11 mouse cellular contexts compared by ENCODE assay signal in the genomic region with DNA sequence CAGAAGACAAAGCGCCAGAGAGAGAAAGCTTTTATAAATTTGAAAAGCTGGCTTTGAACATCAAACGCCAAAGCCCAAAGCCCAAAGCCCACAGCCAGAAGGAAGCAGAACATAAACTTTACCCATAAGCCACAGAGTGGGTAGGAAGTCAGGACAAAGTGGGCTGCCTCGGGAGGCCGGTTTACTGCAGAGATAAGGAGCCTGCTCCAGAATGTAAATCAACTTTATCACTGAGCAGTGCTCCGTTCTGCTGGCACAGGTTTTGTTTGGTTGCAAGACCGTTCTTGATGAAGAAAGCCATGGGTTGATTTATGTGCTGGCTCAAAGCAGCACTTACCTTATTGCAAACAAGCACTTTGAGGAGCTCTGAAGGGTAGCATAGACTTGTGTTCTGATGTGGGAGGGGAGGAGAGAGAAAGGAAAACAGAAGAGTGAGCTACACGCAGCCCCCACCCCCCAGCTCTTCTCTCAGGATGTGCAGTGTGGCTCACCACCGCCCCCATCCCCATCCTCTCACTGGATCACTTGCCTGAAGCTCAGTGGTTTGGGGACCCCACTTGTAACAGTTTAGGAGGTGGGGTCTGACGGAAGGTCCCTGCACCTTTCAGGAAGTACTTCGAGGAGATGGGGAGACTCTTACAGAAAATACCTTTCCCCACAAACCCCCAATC. TPM values are rescaled to one million over a fixed set of nuclear protein-coding genes. Genes with fewer than 3 reads are reported as not detected.
DNase-seq lines count a peak whose midpoint lies in the region; ATAC-seq and TF ChIP-seq lines count a peak whose summit lies in the region.
"Had no signal": no experiment of that assay in that cellular context is flagged by ENCODE, and none has a peak within 500 bp of the region (broad histone marks: within the 10 kb centered on the region; RNA-seq: fewer than 3 reads in every experiment).

No protein-coding gene starts in this region.

- no peak for TF ChIP-seq EP300 in heart, postnatal 0 days (IDR thresholded peaks at IDR 0.05; ENCODE audit: low read depth)

- no peak overlapping the region for H3K27ac ChIP-seq in heart, postnatal 0 days (ENCODE audit: low read depth)
- H3K27ac ChIP-seq in midbrain, embryonic 14.5 days (replicated peaks; ENCODE audit: low read depth, low read length) = 0 out of 2 replicates have a peak overlapping the region, but pooled peaks have one; percentile 13
- H3K27ac ChIP-seq: gastrocnemius, adult 2 months; intestine, embryonic 15.5 days; neural tube, embryonic 12.5 days had no signal

- H3K36me3 ChIP-seq in heart, postnatal 0 days (replicated peaks; ENCODE audit: control insufficient read depth, insufficient read depth, low read length) = no peaks in the 10 kb centered on the region
- no peaks in the 10 kb centered on the region for H3K36me3 ChIP-seq in midbrain, embryonic 14.5 days (ENCODE audit: control insufficient read depth, insufficient read depth, low read length)
- H3K36me3 ChIP-seq: intestine, embryonic 15.5 days; neural tube, embryonic 12.5 days had no signal

- intact Hi-C loops in heart, postnatal 36 days (cut with DNase I) = no loop called here

- no peaks in the 10 kb centered on the region; the same call in 1 of the 2 replicates for H3K27me3 ChIP-seq in heart, postnatal 0 days (ENCODE audit: control insufficient read depth, insufficient read depth, low read length)
- no peaks in the 10 kb centered on the region for H3K27me3 ChIP-seq in midbrain, embryonic 14.5 days (ENCODE audit: control insufficient read depth, insufficient read depth, low read length)
- H3K27me3 ChIP-seq: intestine, embryonic 15.5 days; neural tube, embryonic 12.5 days had no signal

- peak overlapping the region; percentile 9; the same call in 1 of the 2 replicates for H3K4me2 ChIP-seq in heart, postnatal 0 days (ENCODE audit: low read depth, low read length)
- H3K4me2 ChIP-seq in midbrain, embryonic 14.5 days (ENCODE audit: low read length) = no peak overlapping the region; the same call in 1 of the 2 replicates
- H3K4me2 ChIP-seq: intestine, embryonic 15.5 days; neural tube, embryonic 12.5 days had no signal

- no peak for TF ChIP-seq CTCF in heart, postnatal 0 days (IDR thresholded peaks at IDR 0.05; ENCODE audit: low read depth)

- no peak for DNase-seq in heart, postnatal 0 days (ENCODE audit: low spot score)
- DNase-seq in heart, postnatal 36 days = no peak
- DNase-seq in urinary bladder, postnatal 36 days (ENCODE audit: low spot score in 2 of 2) = peak; percentile 29 to 51
- DNase-seq in urinary bladder, postnatal 25 days (ENCODE audit: low spot score) = no peak
- DNase-seq in midbrain, embryonic 14.5 days = peak; percentile 35
- no peak for DNase-seq in right cerebral cortex, postnatal 36 days (ENCODE audit: low spot score in 2 of 2)
- DNase-seq in frontal cortex, postnatal 10 days (ENCODE audit: low spot score in 2 of 2) = no peak
- DNase-seq: gastrocnemius, adult 2 months; lung, adult 18-20 months had no signal

- H3K4me1 ChIP-seq in heart, postnatal 0 days (ENCODE audit: control insufficient read depth, insufficient read depth) = 0 out of 2 replicates have a peak, but pooled peaks cover 4% of the 10 kb centered on the region
- H3K4me1 ChIP-seq in midbrain, embryonic 14.5 days (ENCODE audit: control insufficient read depth, insufficient read depth, low read length) = peaks cover 37% of the 10 kb centered on the region

- H3K9me3 ChIP-seq in heart, postnatal 0 days (replicated peaks; ENCODE audit: control insufficient read depth, low read length) = no peaks in the 10 kb centered on the region
- H3K9me3 ChIP-seq in midbrain, embryonic 14.5 days (ENCODE audit: control insufficient read depth, low read length) = no peaks in the 10 kb centered on the region
- H3K9me3 ChIP-seq: intestine, embryonic 15.5 days; neural tube, embryonic 12.5 days had no signal

- H3K4me3 ChIP-seq in heart, postnatal 0 days (ENCODE audit: low read depth, low read length) = no peak overlapping the region
- H3K4me3 ChIP-seq in midbrain, embryonic 14.5 days (replicated peaks; ENCODE audit: low read depth, low read length) = no peak overlapping the region
- H3K4me3 ChIP-seq: gastrocnemius, adult 2 months; intestine, embryonic 15.5 days; neural tube, embryonic 12.5 days had no signal

- no peak overlapping the region for H3K9ac ChIP-seq in heart, postnatal 0 days (replicated peaks; ENCODE audit: low read depth, low read length)
- 0 out of 2 replicates have a peak overlapping the region, but pooled peaks have one; percentile 3 for H3K9ac ChIP-seq in midbrain, embryonic 14.5 days (replicated peaks; ENCODE audit: low read length)
- H3K9ac ChIP-seq: intestine, embryonic 15.5 days; neural tube, embryonic 12.5 days had no signal

- WGBS in heart, postnatal 0 days = 30% methylated on average over 10 of the region's 10 CpGs
- WGBS in midbrain, embryonic 14.5 days = 30% methylated on average over 10 of the region's 10 CpGs

- ATAC-seq in heart, postnatal 0 days (ENCODE audit: insufficient read depth, low read depth) = no peak
- ATAC-seq in midbrain, embryonic 14.5 days (ENCODE audit: low FRiP score, low TSS enrichment) = no peak
- ATAC-seq: intestine, embryonic 15.5 days had no signal

RNA-seq across cellular contexts. Expression of gene Pou2f1, which starts 50.9 kb away (rescaled TPM):
- 15.3 and 27.0 TPM in 2 replicates for total RNA-seq in heart, postnatal 0 days (2014; rRNA removed; ENCODE audit: low replicate concordance)
- polyA plus RNA-seq in heart, postnatal 0 days (2015; fragmentation: Nextera tagmentation; extraction: Ambion mirVana) = 5.2 and 5.7 TPM in 2 replicates
- total RNA-seq in heart, postnatal 36 days (2021) = 10 to 100 TPM; 10.4 to 13.0 TPM
- 26.9 and 27.9 TPM in 2 replicates for polyA plus RNA-seq in midbrain, embryonic 14.5 days (2014; fragmentation: Nextera tagmentation; extraction: Ambion mirVana)

Comparison
In these comparisons a context has a peak if more than half of its experiments do, and no peak if none do; other contexts are left out.
1. DNase-seq: peak in urinary bladder, postnatal 36 days (2 of 2) and midbrain, embryonic 14.5 days (single experiment); none in heart, postnatal 0 days (single experiment), heart, postnatal 36 days (0 of 2), urinary bladder, postnatal 25 days (single experiment), right cerebral cortex, postnatal 36 days (0 of 2) and frontal cortex, postnatal 10 days (0 of 2).